Mouse (Mus musculus): ENCODE data around the gene Thbd.

- no peak for TF ChIP-seq CTCF (IDR thresholded peaks at IDR 0.05; ENCODE audit: low read depth)
- TF ChIP-seq EP300 (optimal IDR thresholded peaks at IDR 0.05) = no peak
These were observed 20.1 kb downstream of the Thbd start for GRCm38 (mm10) chr2:148387652-148388581.
